Mouse (Mus musculus): ENCODE results near the gene Lif. TPM values are rescaled to one million over a fixed set of nuclear protein-coding genes. Genes with fewer than 3 reads are reported as not detected.

Gene Lif
- polyA plus RNA-seq, 1 experiment = 12.1 TPM

DNA sequence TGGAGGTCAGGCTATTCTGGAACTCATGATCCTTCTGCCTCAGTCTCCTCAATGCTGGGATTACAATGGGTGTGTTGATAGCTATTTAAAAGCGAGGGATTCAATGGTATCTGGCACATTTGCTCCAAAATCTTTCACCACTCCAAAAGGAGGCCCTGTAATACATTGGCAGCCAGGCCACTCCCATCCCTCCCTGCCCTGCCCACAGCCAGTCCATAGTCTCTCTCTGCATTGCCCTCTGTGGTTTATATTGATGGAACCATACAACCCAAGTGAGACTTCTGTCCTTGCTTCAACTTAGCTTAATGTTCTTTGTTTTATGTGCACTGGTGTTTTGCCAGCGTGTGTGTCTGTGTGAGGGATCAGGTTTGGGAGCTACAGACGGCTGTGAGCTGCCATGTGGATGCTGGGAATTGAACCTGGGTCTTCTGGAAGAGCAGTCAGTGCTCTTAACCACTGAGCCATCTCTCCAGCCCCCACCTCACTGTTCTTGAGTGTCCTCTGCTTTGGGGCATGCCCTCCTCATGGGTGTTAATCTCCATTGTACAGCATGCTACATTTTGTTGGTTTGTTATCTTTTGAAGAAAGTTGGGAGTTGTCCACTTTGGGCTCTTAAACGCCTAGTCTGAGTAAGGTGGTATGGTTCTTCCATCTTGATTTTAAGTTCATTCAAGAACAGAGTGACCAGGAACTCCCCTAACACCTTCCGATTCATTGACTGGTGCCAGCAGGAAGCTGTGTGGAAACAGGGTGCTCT, 30.6 kb upstream of the Lif start:
- H3K9ac ChIP-seq (ENCODE audit: low read depth, poor library complexity, severe bottlenecking) = no peak overlapping the region
- no peaks in the 10 kb centered on the region for H3K36me3 ChIP-seq (ENCODE audit: control insufficient read depth, insufficient read depth, low read length, poor library complexity, severe bottlenecking)
- TF ChIP-seq CTCF (IDR thresholded peaks at IDR 0.05; ENCODE audit: low read depth, low read length) = no peak
- no peak for TF ChIP-seq EP300 (IDR thresholded peaks at IDR 0.05; ENCODE audit: insufficient read depth, low read depth, low read length)
- TF ChIP-seq POLR2A (IDR thresholded peaks at IDR 0.05; ENCODE audit: insufficient read depth, low read length) = no peak
- no peak overlapping the region for H3K27ac ChIP-seq (ENCODE audit: insufficient read depth, low read length)
- H3K4me1 ChIP-seq (ENCODE audit: control insufficient read depth, insufficient read depth, low read length) = peaks cover 4% of the 10 kb centered on the region
- H3K27me3 ChIP-seq (ENCODE audit: control insufficient read depth, insufficient read depth, low read length, poor library complexity, severe bottlenecking) = no peaks in the 10 kb centered on the region
- no peak overlapping the region for H3K4me3 ChIP-seq (ENCODE audit: low read depth, low read length)
- no peaks in the 10 kb centered on the region for H3K9me3 ChIP-seq (replicated peaks; ENCODE audit: control insufficient read depth, insufficient read depth, low read length, poor library complexity, severe bottlenecking)

DNA sequence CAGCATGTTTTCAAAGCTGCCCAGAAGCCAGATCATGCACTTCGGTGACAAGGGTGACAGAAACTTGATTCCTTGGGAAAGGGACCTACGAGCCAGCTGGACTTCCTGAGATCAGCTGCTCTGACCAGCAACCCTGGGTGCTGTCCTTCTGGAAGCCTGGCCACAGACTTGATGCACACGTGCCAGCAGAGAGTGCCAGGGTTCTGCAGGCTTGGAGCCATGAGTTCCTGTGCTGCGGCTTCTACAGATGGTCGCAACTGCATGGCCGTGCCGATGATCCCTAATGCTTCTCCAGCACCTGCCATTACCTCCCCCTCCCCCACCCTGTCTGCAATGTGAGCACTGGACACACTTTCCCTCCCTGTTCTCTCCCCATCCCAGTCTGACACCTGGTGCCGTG, 28.9 kb upstream of the Lif start:
- H3K4me3 ChIP-seq (ENCODE audit: low read depth, low read length) = no peak overlapping the region
- no peak for TF ChIP-seq EP300 (IDR thresholded peaks at IDR 0.05; ENCODE audit: insufficient read depth, low read depth, low read length)
- no peaks in the 10 kb centered on the region for H3K36me3 ChIP-seq (ENCODE audit: control insufficient read depth, insufficient read depth, low read length, poor library complexity, severe bottlenecking)

DNA sequence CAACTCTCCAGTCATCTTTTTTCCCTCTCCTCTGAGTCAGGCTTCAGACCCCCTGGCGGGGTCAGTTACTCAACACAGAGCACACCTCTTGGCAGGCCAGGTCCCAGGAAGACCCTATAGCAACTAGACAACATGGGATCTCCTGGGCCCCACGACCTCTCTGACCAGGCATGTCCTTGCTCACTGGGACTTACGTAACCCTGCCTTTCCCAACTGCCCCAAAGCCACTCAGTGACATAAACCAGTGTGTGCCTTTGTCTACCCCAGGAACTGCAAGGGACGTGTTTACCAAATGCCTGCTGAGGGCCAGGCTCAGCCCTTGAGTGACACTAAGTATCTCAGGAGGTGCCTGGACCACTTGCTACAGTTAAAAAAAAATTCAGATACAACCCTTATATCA, 27.5 kb upstream of the Lif start:
- TF ChIP-seq POLR2A (IDR thresholded peaks at IDR 0.05; ENCODE audit: insufficient read depth, low read length) = no peak
- TF ChIP-seq CTCF (IDR thresholded peaks at IDR 0.05; ENCODE audit: low read depth, low read length) = no peak
- TF ChIP-seq EP300 (IDR thresholded peaks at IDR 0.05; ENCODE audit: insufficient read depth, low read depth, low read length) = no peak
- Histone ChIP-seq H3K4me3 (ENCODE audit: low read depth, low read length) (peak overlapping the region; percentile 36), H3K9ac (ENCODE audit: low read depth, poor library complexity, severe bottlenecking) (peak overlapping the region; percentile 46), H3K27me3 (ENCODE audit: control insufficient read depth, insufficient read depth, low read length, poor library complexity, severe bottlenecking) (no peaks in the 10 kb centered on the region), H3K9me3 (replicated peaks; ENCODE audit: control insufficient read depth, insufficient read depth, low read length, poor library complexity, severe bottlenecking) (no peaks in the 10 kb centered on the region), H3K27ac (ENCODE audit: insufficient read depth, low read length) (no peak overlapping the region), H3K36me3 (ENCODE audit: control insufficient read depth, insufficient read depth, low read length, poor library complexity, severe bottlenecking) (no peaks in the 10 kb centered on the region), H3K4me1 (ENCODE audit: control insufficient read depth, insufficient read depth, low read length) (peaks cover 2% of the 10 kb centered on the region)

More for the DNA sequence above, 28.9 kb upstream of the Lif start:
- Histone ChIP-seq H3K9me3 (replicated peaks; ENCODE audit: control insufficient read depth, insufficient read depth, low read length, poor library complexity, severe bottlenecking) (no peaks in the 10 kb centered on the region), H3K27ac (ENCODE audit: insufficient read depth, low read length) (no peak overlapping the region), H3K9ac (ENCODE audit: low read depth, poor library complexity, severe bottlenecking) (no peak overlapping the region), H3K4me1 (ENCODE audit: control insufficient read depth, insufficient read depth, low read length) (peaks cover 3% of the 10 kb centered on the region), H3K27me3 (ENCODE audit: control insufficient read depth, insufficient read depth, low read length, poor library complexity, severe bottlenecking) (no peaks in the 10 kb centered on the region)

DNA sequence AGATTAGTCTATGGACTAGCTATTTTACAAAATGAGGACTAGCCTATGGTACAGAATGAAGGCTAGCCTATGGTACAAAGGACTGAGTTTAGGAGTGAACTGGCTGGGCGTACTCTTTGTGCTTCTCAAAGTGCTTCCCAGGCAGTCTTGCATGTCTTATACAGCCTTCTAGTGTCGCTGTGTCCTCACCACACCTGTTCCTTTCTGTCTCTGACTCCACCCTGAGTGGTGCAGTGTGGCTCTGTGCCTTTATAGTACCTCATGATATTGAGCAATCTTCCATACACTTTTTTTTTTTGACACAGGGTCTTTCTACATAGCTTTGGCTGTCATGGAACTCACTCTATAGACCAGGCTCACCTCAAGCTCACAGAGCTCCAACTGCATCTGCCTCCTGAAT, 25.9 kb upstream of the Lif start:
- H3K27ac ChIP-seq (ENCODE audit: insufficient read depth, low read length) = no peak overlapping the region
- H3K4me3 ChIP-seq (ENCODE audit: low read depth, low read length) = no peak overlapping the region
- no peaks in the 10 kb centered on the region for H3K27me3 ChIP-seq (ENCODE audit: control insufficient read depth, insufficient read depth, low read length, poor library complexity, severe bottlenecking)
- no peak overlapping the region for H3K9ac ChIP-seq (ENCODE audit: low read depth, poor library complexity, severe bottlenecking)
- TF ChIP-seq EP300 (IDR thresholded peaks at IDR 0.05; ENCODE audit: insufficient read depth, low read depth, low read length) (no peak), POLR2A (IDR thresholded peaks at IDR 0.05; ENCODE audit: insufficient read depth, low read length) (no peak), CTCF (IDR thresholded peaks at IDR 0.05; ENCODE audit: low read depth, low read length) (no peak)
- H3K4me1 ChIP-seq (ENCODE audit: control insufficient read depth, insufficient read depth, low read length) = peaks cover 4% of the 10 kb centered on the region
- H3K9me3 ChIP-seq (replicated peaks; ENCODE audit: control insufficient read depth, insufficient read depth, low read length, poor library complexity, severe bottlenecking) = no peaks in the 10 kb centered on the region
- no peaks in the 10 kb centered on the region for H3K36me3 ChIP-seq (ENCODE audit: control insufficient read depth, insufficient read depth, low read length, poor library complexity, severe bottlenecking)

DNA sequence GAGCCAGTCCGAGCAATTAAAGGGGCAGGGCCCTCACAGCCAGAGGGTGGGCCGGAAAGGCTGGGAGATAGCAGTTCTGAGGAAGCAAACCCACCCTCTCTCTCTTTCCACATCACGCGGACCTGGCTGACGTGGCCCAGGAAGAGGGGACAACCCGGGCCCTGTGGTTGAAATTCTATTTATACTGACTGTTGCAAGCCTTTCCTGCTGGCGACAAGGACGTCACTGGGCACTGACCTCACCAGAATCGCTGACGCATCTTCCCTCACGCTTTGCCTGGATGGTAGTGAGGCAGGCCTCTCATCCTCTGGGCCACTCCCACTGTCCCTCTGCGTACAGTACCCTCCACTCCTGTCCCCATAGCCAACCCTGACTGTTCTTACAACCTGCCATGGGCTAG, 24.7 kb upstream of the Lif start:
- Histone ChIP-seq H3K9ac (ENCODE audit: low read depth, poor library complexity, severe bottlenecking) (no peak overlapping the region), H3K36me3 (ENCODE audit: control insufficient read depth, insufficient read depth, low read length, poor library complexity, severe bottlenecking) (no peaks in the 10 kb centered on the region), H3K27me3 (ENCODE audit: control insufficient read depth, insufficient read depth, low read length, poor library complexity, severe bottlenecking) (no peaks in the 10 kb centered on the region), H3K27ac (ENCODE audit: insufficient read depth, low read length) (no peak overlapping the region), H3K4me3 (ENCODE audit: low read depth, low read length) (no peak overlapping the region), H3K9me3 (replicated peaks; ENCODE audit: control insufficient read depth, insufficient read depth, low read length, poor library complexity, severe bottlenecking) (no peaks in the 10 kb centered on the region), H3K4me1 (ENCODE audit: control insufficient read depth, insufficient read depth, low read length) (peaks cover 4% of the 10 kb centered on the region)
- TF ChIP-seq POLR2A (IDR thresholded peaks at IDR 0.05; ENCODE audit: insufficient read depth, low read length) (no peak), CTCF (IDR thresholded peaks at IDR 0.05; ENCODE audit: low read depth, low read length) (no peak), EP300 (IDR thresholded peaks at IDR 0.05; ENCODE audit: insufficient read depth, low read depth, low read length) (no peak)

DNA sequence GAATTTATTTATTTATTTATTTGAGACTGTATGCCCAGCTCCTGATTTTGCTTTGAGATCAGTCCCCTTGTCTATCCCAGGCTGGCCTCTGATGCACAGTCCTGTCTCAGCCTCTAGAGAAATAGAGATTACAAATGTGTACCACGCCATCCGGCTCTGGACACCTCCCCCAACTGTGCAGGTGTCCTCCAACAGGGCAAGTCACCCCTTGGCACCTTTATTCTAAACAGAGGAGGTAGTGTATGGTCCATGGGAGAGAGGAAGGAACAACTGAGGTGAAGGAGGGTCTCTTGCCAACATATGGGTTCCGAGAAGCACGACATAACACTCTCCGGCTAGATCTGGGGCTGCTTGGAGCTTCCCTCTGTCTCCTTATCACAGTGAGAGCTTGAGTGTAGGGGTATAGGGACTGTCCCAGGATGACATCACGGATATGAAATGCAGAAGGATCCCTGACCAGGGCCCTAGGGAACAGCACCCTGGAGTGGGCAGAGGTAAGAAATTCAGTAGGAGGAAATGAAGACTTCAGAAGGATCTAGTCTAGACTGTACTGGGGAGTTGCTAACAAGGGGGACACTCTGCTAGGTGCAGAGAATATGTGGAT, 22.2 kb upstream of the Lif start:
- TF ChIP-seq EP300 (IDR thresholded peaks at IDR 0.05; ENCODE audit: insufficient read depth, low read depth, low read length) = no peak
- no peak for TF ChIP-seq CTCF (IDR thresholded peaks at IDR 0.05; ENCODE audit: low read depth, low read length)
- no peak for TF ChIP-seq POLR2A (IDR thresholded peaks at IDR 0.05; ENCODE audit: insufficient read depth, low read length)
- Histone ChIP-seq H3K9ac (ENCODE audit: low read depth, poor library complexity, severe bottlenecking) (no peak overlapping the region), H3K27me3 (ENCODE audit: control insufficient read depth, insufficient read depth, low read length, poor library complexity, severe bottlenecking) (no peaks in the 10 kb centered on the region), H3K4me1 (ENCODE audit: control insufficient read depth, insufficient read depth, low read length) (peaks cover 5% of the 10 kb centered on the region), H3K27ac (ENCODE audit: insufficient read depth, low read length) (no peak overlapping the region), H3K9me3 (replicated peaks; ENCODE audit: control insufficient read depth, insufficient read depth, low read length, poor library complexity, severe bottlenecking) (no peaks in the 10 kb centered on the region), H3K4me3 (ENCODE audit: low read depth, low read length) (no peak overlapping the region), H3K36me3 (ENCODE audit: control insufficient read depth, insufficient read depth, low read length, poor library complexity, severe bottlenecking) (no peaks in the 10 kb centered on the region)

Measured in ES-Bruce4 (cell line).